8 mouse cellular contexts compared by ENCODE assay signal in genomic region chr5:140640812-140641211, GRCm38 (mm10). TPM values are rescaled to one million over a fixed set of nuclear protein-coding genes. Genes with fewer than 3 reads are reported as not detected.
DNase-seq lines count a peak whose midpoint lies in the region; ATAC-seq and TF ChIP-seq lines count a peak whose summit lies in the region.
"Had no signal": no experiment of that assay in that cellular context is flagged by ENCODE, and none has a peak within 500 bp of the region (broad histone marks: within the 10 kb centered on the region; RNA-seq: fewer than 3 reads in every experiment).

No protein-coding gene starts in this region.

- 71% methylated on average over 2 of the region's 2 CpGs for WGBS in intestine, embryonic 14.5 days
- 77% methylated on average over 2 of the region's 2 CpGs for WGBS in intestine, embryonic 15.5 days
- 53% methylated on average over 2 of the region's 2 CpGs for WGBS in hindbrain, postnatal 0 days

- 0 out of 2 replicates have a peak overlapping the region, but pooled peaks have one; percentile 30 for H3K27ac ChIP-seq in intestine, embryonic 14.5 days (ENCODE audit: low read depth)
- H3K27ac ChIP-seq in intestine, embryonic 15.5 days, result no peak overlapping the region
- peak overlapping the region; percentile 51; the same call in 1 of the 2 replicates for H3K27ac ChIP-seq in hindbrain, postnatal 0 days

- H3K36me3 ChIP-seq in intestine, embryonic 14.5 days (ENCODE audit: control insufficient read depth, insufficient read depth, low read length), result peaks cover 50% of the 10 kb centered on the region
- peaks cover 21% of the 10 kb centered on the region for H3K36me3 ChIP-seq in intestine, embryonic 15.5 days
- H3K36me3 ChIP-seq in hindbrain, postnatal 0 days (ENCODE audit: insufficient read depth, low read length), result peaks cover 3% of the 10 kb centered on the region; the same call in 1 of the 2 replicates

- no peak for ATAC-seq in intestine, embryonic 14.5 days (replicated peaks; ENCODE audit: low FRiP score, low TSS enrichment, low read depth)
- ATAC-seq in intestine, embryonic 15.5 days, result no peak
- ATAC-seq in hindbrain, postnatal 0 days, result no peak
- ATAC-seq in activated CD4-positive, CD25-positive, alpha-beta regulatory T cell, adult 4 months, result no peak

- H3K4me2 ChIP-seq in intestine, embryonic 14.5 days (ENCODE audit: low read length), result no peak overlapping the region
- no peak overlapping the region for H3K4me2 ChIP-seq in intestine, embryonic 15.5 days (replicated peaks)
- 0 out of 2 replicates have a peak overlapping the region, but pooled peaks have one; percentile 16 for H3K4me2 ChIP-seq in hindbrain, postnatal 0 days (ENCODE audit: low read depth, low read length)

- no peak overlapping the region for H3K4me3 ChIP-seq in intestine, embryonic 14.5 days (ENCODE audit: low read depth, low read length)
- no peak overlapping the region for H3K4me3 ChIP-seq in intestine, embryonic 15.5 days (replicated peaks)
- no peak overlapping the region for H3K4me3 ChIP-seq in hindbrain, postnatal 0 days (ENCODE audit: low read length)

- DNase-seq in intestine, embryonic 14.5 days (ENCODE audit: low spot score), result no peak
- DNase-seq in thymus, postnatal 14 days, result peak; percentile 12
- no peak for DNase-seq in thymus, postnatal 10 days (ENCODE audit: low spot score in 2 of 2)
- DNase-seq in hindbrain, postnatal 0 days (ENCODE audit: low spot score), result no peak
- DNase-seq in retina, embryonic 14.5 days (ENCODE audit: low spot score), result no peak
- DNase-seq: cerebellum, adult 11-12 months had no signal

- H3K27me3 ChIP-seq in intestine, embryonic 14.5 days (replicated peaks; ENCODE audit: control insufficient read depth, insufficient read depth, low read length), result no peaks in the 10 kb centered on the region
- no peaks in the 10 kb centered on the region for H3K27me3 ChIP-seq in intestine, embryonic 15.5 days (replicated peaks)
- no peaks in the 10 kb centered on the region for H3K27me3 ChIP-seq in hindbrain, postnatal 0 days (ENCODE audit: insufficient read depth, low read length)

- H3K9me3 ChIP-seq in intestine, embryonic 14.5 days (ENCODE audit: control insufficient read depth, low read length), result no peaks in the 10 kb centered on the region
- H3K9me3 ChIP-seq in intestine, embryonic 15.5 days, result no peaks in the 10 kb centered on the region
- no peaks in the 10 kb centered on the region for H3K9me3 ChIP-seq in hindbrain, postnatal 0 days (ENCODE audit: low read length)

- H3K9ac ChIP-seq in intestine, embryonic 14.5 days (ENCODE audit: low read length), result 0 out of 2 replicates have a peak overlapping the region, but pooled peaks have one; percentile 8
- H3K9ac ChIP-seq in intestine, embryonic 15.5 days, result no peak overlapping the region
- H3K9ac ChIP-seq in hindbrain, postnatal 0 days (replicated peaks; ENCODE audit: low read length), result 0 out of 2 replicates have a peak overlapping the region, but pooled peaks have one; percentile 9

- peaks cover 27% of the 10 kb centered on the region for H3K4me1 ChIP-seq in intestine, embryonic 14.5 days (replicated peaks; ENCODE audit: control insufficient read depth, insufficient read depth, low read length)
- H3K4me1 ChIP-seq in intestine, embryonic 15.5 days (replicated peaks), result peaks cover 39% of the 10 kb centered on the region
- peaks cover 43% of the 10 kb centered on the region for H3K4me1 ChIP-seq in hindbrain, postnatal 0 days (ENCODE audit: insufficient read depth, low read length)

- peak; percentile 52 for TF ChIP-seq CTCF in hindbrain, postnatal 0 days (IDR thresholded peaks at IDR 0.05; ENCODE audit: low read depth)

RNA-seq across cellular contexts. Expression of gene Ttyh3, which starts 8.0 kb away (rescaled TPM):
- polyA plus RNA-seq in intestine, embryonic 14.5 days (2014; fragmentation: Nextera tagmentation; extraction: Ambion mirVana), result 39.5 and 44.8 TPM in 2 replicates
- polyA plus RNA-seq in intestine, embryonic 15.5 days (2015; fragmentation: Nextera tagmentation; extraction: Ambion mirVana), result 34.5 and 34.7 TPM in 2 replicates
- 253 and 260 TPM in 2 replicates for total RNA-seq in hindbrain, postnatal 0 days (2014; rRNA removed)
- 53.5 and 60.3 TPM in 2 replicates for polyA plus RNA-seq in hindbrain, postnatal 0 days (2015; fragmentation: Nextera tagmentation; extraction: Ambion mirVana)
- polyA plus RNA-seq in activated CD4-positive, CD25-positive, alpha-beta regulatory T cell, adult 4 months (2017; shearing (Covaris generic)), result 1 to 10 TPM; 5.2 to 5.6 TPM

RNA-seq across cellular contexts. Expression of gene Lfng, which starts 33.7 kb away (rescaled TPM):
- polyA plus RNA-seq in intestine, embryonic 14.5 days (2014; fragmentation: Nextera tagmentation; extraction: Ambion mirVana), result 12.6 and 15.4 TPM in 2 replicates
- polyA plus RNA-seq in intestine, embryonic 15.5 days (2015; fragmentation: Nextera tagmentation; extraction: Ambion mirVana), result 14.8 and 16.0 TPM in 2 replicates
- 81.4 and 112 TPM in 2 replicates for total RNA-seq in hindbrain, postnatal 0 days (2014; rRNA removed)
- 29.7 and 35.1 TPM in 2 replicates for polyA plus RNA-seq in hindbrain, postnatal 0 days (2015; fragmentation: Nextera tagmentation; extraction: Ambion mirVana)
- polyA plus RNA-seq in activated CD4-positive, CD25-positive, alpha-beta regulatory T cell, adult 4 months (2017; shearing (Covaris generic)), result 10 to 100 TPM; 33.9 to 35.5 TPM
